21 mouse cellular contexts compared by ENCODE assay signal in the genomic region with DNA sequence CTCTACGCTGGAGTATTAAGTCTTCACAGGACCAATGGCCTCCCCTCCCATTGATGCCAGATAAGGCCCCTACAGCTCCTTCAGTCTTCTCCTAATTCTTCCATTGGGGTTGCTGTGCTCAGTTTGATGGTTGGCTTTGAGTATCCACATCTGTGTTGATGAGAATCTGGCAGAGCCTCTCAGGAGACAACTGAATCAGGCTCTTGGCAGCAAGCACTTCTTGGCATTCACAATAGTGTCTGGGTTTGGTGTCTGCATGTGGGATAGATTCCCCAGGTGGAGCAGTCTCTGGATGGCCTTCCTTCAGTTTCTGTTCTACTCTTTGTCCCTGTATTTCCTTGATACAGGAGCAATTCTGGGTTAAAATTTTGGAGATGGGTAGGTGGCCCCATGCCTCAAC.
"Had no signal": no experiment of that assay in that cellular context is flagged by ENCODE, and none has a peak within 500 bp of the region (broad histone marks: within the 10 kb centered on the region; RNA-seq: fewer than 3 reads in every experiment).

No protein-coding gene starts in this region.

- H3K36me3 ChIP-seq: intestine, embryonic 15.5 days; limb, embryonic 12.5 days; limb, embryonic 15.5 days; midbrain, embryonic 12.5 days; midbrain, embryonic 15.5 days; neural tube, embryonic 12.5 days; neural tube, embryonic 15.5 days had no signal

- H3K4me2 ChIP-seq: intestine, embryonic 15.5 days; limb, embryonic 12.5 days; limb, embryonic 15.5 days; liver, embryonic 11.5 days; lung, embryonic 14.5 days; midbrain, embryonic 12.5 days; midbrain, embryonic 15.5 days; neural tube, embryonic 12.5 days; neural tube, embryonic 15.5 days had no signal

- H3K27me3 ChIP-seq: intestine, embryonic 15.5 days; limb, embryonic 12.5 days; limb, embryonic 15.5 days; midbrain, embryonic 12.5 days; midbrain, embryonic 15.5 days; neural tube, embryonic 12.5 days; neural tube, embryonic 15.5 days had no signal

- H3K4me1 ChIP-seq: intestine, embryonic 15.5 days; limb, embryonic 12.5 days; limb, embryonic 15.5 days; midbrain, embryonic 12.5 days; midbrain, embryonic 15.5 days; neural tube, embryonic 12.5 days; neural tube, embryonic 15.5 days had no signal

- H3K9me3 ChIP-seq: intestine, embryonic 15.5 days; limb, embryonic 12.5 days; limb, embryonic 15.5 days; midbrain, embryonic 12.5 days; midbrain, embryonic 15.5 days; neural tube, embryonic 12.5 days; neural tube, embryonic 15.5 days had no signal

- H3K9ac ChIP-seq: intestine, embryonic 15.5 days; limb, embryonic 12.5 days; limb, embryonic 15.5 days; liver, embryonic 14.5 days; liver, postnatal 0 days; lung, embryonic 14.5 days; midbrain, embryonic 12.5 days; midbrain, embryonic 15.5 days; neural tube, embryonic 12.5 days; neural tube, embryonic 15.5 days had no signal

- H3K4me3 ChIP-seq: intestine, embryonic 15.5 days; limb, embryonic 12.5 days; limb, embryonic 15.5 days; midbrain, embryonic 12.5 days; midbrain, embryonic 15.5 days; neural tube, embryonic 12.5 days; neural tube, embryonic 15.5 days had no signal

- ATAC-seq: intestine, embryonic 15.5 days; liver, postnatal 0 days; lung, postnatal 0 days; midbrain, embryonic 15.5 days had no signal

- DNase-seq: kidney, adult 11 months; kidney, adult 9 months; kidney, postnatal 14 days; kidney, postnatal 4 days; liver, postnatal 0 days; lung, embryonic 14.5 days; retina, postnatal 1 day; thymus, adult 18-20 months; thymus, postnatal 36 days had no signal

- H3K27ac ChIP-seq: intestine, embryonic 15.5 days; limb, embryonic 12.5 days; limb, embryonic 15.5 days; liver, embryonic 14.5 days; macrophage; midbrain, embryonic 12.5 days; midbrain, embryonic 15.5 days; neural tube, embryonic 12.5 days; neural tube, embryonic 15.5 days; stomach, postnatal 0 days had no signal
